Mouse (Mus musculus) lung, adult 2 months (tissue): ENCODE measurements around the gene Rbpms2. TPM values are rescaled to one million over a fixed set of nuclear protein-coding genes. Genes with fewer than 3 reads are reported as not detected.

Source experiments
- DNase-seq: peaks from one replicate; pipeline ENCODE4 v3.0.0; 2022
- H3K4me1 ChIP-seq: fragments of 200-500 bp; 2 replicates; pipeline ENCODE4 v1.6.1; 2011; ENCODE audit warnings: low read length; ENCODE audit not compliant: control insufficient read depth, insufficient read depth
- H3K4me3 ChIP-seq: fragments of 200-500 bp; replicated peaks from 2 replicates; pipeline ENCODE3; 2011; ENCODE audit warnings: low read depth, mild to moderate bottlenecking, control low read depth, low read length; ENCODE audit errors: extremely low read depth
- CTCF ChIP-seq: fragments of 200-500 bp; IDR thresholded peaks from 2 replicates; pipeline ENCODE4 v1.5.1; 2011; ENCODE audit warnings: mild to moderate bottlenecking, low read length, control low read depth; ENCODE audit not compliant: insufficient read depth
- POLR2A ChIP-seq: fragments of 200-500 bp; IDR thresholded peaks from 2 replicates; pipeline ENCODE4 v1.6.1; 2011; ENCODE audit warnings: low read depth, mild to moderate bottlenecking, control low read depth, low read length, borderline replicate concordance; ENCODE audit errors: extremely low read depth
- WGBS: fragments of 180-500 bp; shearing (Covaris S2); methylation state at CpG from one replicate; pipeline ENCODE4 v1.1.7; 2018; 5-methylcytosine and 5-hydroxymethylcytosine counted together
- polyA plus RNA-seq: library from polyadenylated mRNA; depleted of rRNA; stranded (reverse); fragments of >200 nt; gene quantifications from 2 replicates; pipeline ENCODE4 v1.2.3, GENCODE M21; 2012

Gene Rbpms2
- polyA plus RNA-seq, 1 experiment = 18.4 TPM

GRCm38 (mm10) chr9:65613098-65613497 is 16.4 kb upstream of the Rbpms2 start:
- Histone ChIP-seq H3K4me1 (no peaks in the 10 kb centered on the region), H3K4me3 (no peak overlapping the region)
- no peak for DNase-seq
- 39% methylated on average over 2 of the region's 2 CpGs for WGBS
- TF ChIP-seq POLR2A = no peak
- TF ChIP-seq CTCF = no peak

- no peak for DNase-seq
- TF ChIP-seq POLR2A = no peak
- TF ChIP-seq CTCF = no peak
- Histone ChIP-seq H3K4me1 (no peaks in the 10 kb centered on the region), H3K4me3 (no peak overlapping the region)
- WGBS = 60% methylated on average over 3 of the region's 3 CpGs
Observed at GRCm38 (mm10) chr9:65619311-65619710, 10.1 kb upstream of the Rbpms2 start.

DNA sequence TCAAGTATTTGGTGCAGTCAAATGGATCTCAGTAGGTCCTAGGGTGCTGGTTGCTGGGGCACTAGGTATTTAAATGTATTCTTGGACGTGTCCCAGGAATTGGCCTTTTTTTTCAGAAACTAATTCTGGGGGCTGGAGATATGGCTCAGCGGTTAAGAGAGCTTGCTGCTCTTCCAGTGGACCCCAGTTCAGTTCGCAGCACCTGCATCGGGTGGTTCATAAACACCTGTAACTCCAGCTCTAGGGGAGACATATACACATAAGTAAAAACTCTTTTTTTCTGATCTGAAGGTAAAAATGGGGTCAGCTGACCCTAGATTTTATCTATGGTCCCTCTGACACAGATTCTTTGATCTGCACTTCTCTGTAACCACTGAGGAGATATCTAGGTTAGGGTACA is 8.3 kb upstream of the Rbpms2 start:
- Histone ChIP-seq H3K4me3 (no peak overlapping the region), H3K4me1 (no peaks in the 10 kb centered on the region)
- DNase-seq = no peak
- TF ChIP-seq CTCF = no peak
- TF ChIP-seq POLR2A = no peak
- WGBS = 87% methylated on average over 4 of the region's 4 CpGs

DNA sequence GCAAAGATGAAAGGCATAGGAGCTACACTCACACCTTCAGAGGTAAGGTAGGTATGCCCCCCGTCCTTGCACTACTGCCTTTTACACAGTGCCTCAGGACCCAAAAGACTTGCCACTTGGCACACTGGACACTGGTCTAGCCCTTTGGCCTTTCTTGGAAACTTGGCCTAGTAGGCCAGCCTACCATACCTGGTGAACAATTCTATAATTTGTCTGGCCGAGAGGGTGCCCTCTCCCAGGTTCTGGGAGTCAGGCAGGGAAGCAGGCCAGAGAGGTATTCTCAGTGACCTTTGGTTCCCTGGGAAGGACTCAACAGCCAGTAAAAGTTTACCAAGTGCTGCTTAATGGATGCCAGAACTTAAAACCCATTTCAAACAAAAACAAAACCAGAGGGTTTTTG is 7.8 kb upstream of the Rbpms2 start:
- Histone ChIP-seq H3K4me3 (no peak overlapping the region), H3K4me1 (no peaks in the 10 kb centered on the region)
- no peak for DNase-seq
- TF ChIP-seq POLR2A (no peak), CTCF (no peak)
- 85% methylated on average over 2 of the region's 2 CpGs for WGBS

GRCm38 (mm10) chr9:65622826-65623225 is 6.6 kb upstream of the Rbpms2 start:
- no peak for TF ChIP-seq CTCF
- TF ChIP-seq POLR2A = no peak
- Histone ChIP-seq H3K4me3 (no peak overlapping the region), H3K4me1 (no peaks in the 10 kb centered on the region)
- DNase-seq = no peak
- WGBS = 79% methylated on average over 5 of the region's 5 CpGs

GRCm38 (mm10) chr9:65624266-65624665 is 5.2 kb upstream of the Rbpms2 start:
- 0 out of 2 replicates have a peak, but pooled peaks cover 3% of the 10 kb centered on the region for H3K4me1 ChIP-seq
- 75% methylated on average over 2 of the region's 2 CpGs for WGBS
- H3K4me3 ChIP-seq = no peak overlapping the region
- DNase-seq = no peak
- TF ChIP-seq CTCF = no peak
- TF ChIP-seq POLR2A = no peak

DNA sequence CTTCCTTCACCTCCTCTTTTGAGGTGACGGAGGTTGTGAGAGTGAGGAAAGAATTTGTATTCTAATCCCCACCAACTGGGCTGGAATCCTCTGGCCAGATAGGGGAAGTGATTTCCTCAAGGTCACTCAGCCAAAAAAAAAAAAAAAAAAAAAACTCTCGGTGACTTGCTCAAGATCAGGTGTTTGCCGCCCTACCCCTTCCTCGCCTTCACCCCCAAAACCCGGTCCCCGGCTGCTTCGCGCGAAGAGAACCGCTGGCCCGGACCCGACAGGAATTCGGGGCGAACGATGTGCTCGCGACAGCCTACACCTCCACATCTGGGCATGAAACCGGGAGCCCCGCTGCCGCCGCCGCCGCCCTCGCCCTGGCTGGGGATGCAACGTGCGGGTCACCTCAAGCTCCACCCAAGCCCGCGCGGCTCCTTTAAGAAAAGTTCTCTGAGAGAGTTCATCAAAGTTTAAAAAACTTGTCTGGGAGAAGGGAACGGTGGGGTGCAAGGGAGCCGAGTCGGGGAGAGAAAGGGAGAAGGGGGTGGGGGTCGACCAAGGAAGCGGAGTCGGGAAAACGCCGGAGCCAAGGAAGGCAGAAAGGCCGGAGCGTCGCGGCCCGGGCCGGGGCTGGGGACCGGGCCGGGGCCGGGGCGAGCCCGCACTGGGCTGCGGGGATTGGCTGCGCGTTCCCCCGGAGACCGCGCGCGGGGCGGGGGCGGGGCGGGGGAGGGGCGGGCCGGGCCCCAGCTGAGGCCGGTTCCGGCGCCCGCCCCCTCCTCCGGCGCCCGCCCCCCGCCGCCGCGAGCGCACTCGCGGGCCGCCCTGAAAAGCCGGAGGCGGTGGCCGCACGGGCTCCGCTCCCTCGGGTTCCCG is 551 bp downstream of the Rbpms2 start:
- H3K4me3 ChIP-seq = peak overlapping the region; percentile 79
- peak; percentile 59 for DNase-seq
- under 1% methylated on average over 49 of the region's 83 CpGs for WGBS
- 0 out of 2 replicates have a peak, but pooled peaks have one; percentile 9 for TF ChIP-seq POLR2A
- no peak for TF ChIP-seq CTCF
- peaks cover 3% of the 10 kb centered on the region; the same call in 1 of the 2 replicates for H3K4me1 ChIP-seq

DNA sequence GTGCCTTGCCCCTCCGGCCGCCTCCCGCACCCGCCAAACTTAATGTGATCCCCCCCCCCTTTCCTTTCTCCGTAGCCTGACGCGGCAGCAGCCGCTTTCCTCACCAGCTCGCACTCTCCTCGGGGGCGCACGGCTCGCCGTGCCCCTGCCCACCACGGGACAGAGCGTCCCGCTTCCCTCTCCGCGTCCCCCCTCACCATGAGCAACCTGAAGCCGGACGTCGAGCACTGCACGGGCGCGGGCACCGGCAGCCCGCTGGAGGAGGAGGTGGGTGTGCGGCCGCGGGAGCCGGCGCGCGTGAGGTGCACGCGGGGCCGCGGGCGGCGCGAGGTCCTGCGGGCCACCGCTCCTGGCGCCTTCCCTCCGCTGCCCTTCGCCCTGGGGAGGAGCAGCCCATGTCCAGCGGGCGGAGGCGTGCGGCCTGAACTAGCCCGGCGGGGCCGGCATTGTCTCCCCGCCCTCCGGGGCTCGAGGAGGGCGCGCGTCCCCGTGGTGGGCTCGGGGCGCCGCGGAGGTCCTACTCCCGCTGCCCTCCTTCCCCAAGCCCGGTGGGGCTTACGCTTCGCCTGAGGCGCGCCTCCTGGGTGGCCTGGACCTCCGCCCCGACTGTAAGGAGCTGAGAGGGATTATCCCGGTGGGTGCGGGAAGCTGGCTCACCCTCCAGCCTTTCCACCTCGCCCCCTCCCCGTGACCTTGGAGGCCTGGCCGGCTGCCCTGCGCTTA is 1.3 kb downstream of the Rbpms2 start:
- Histone ChIP-seq H3K4me3 (peak overlapping the region; percentile 74), H3K4me1 (peaks cover 3% of the 10 kb centered on the region; the same call in 1 of the 2 replicates)
- DNase-seq = peak; percentile 50
- 3% methylated on average over 76 of the region's 78 CpGs for WGBS
- TF ChIP-seq POLR2A (no peak), CTCF (no peak)

GRCm38 (mm10) chr9:65631354-65632021 is 2.0 kb downstream of the Rbpms2 start:
- Histone ChIP-seq H3K4me3 (peak overlapping the region; percentile 74), H3K4me1 (peaks cover 3% of the 10 kb centered on the region; the same call in 1 of the 2 replicates)
- no peak for DNase-seq
- TF ChIP-seq POLR2A = no peak
- TF ChIP-seq CTCF = no peak
- WGBS = 65% methylated on average over 16 of the region's 16 CpGs
